Mouse (Mus musculus) adrenal gland, postnatal 25 days (tissue): ENCODE measurements around the gene Lrrc4c. TPM values are rescaled to one million over a fixed set of nuclear protein-coding genes. Genes with fewer than 3 reads are reported as not detected.

ENCODE experiments used
- DNase-seq: peaks from one replicate; pipeline ENCODE4 v3.0.0; 2021; ENCODE audit warnings: mixed read lengths
- total RNA-seq: library from RNA; stranded (reverse); gene quantifications from 2 replicates; pipeline ENCODE4 v1.2.3, GENCODE M21; 2021

Gene Lrrc4c
- total RNA-seq, 1 experiment from 2014 or later, result 3.8 TPM

GRCm38 (mm10) chr2:96853797-96854196 lies 535.8 kb downstream of the Lrrc4c start:
- no peak for DNase-seq

DNA sequence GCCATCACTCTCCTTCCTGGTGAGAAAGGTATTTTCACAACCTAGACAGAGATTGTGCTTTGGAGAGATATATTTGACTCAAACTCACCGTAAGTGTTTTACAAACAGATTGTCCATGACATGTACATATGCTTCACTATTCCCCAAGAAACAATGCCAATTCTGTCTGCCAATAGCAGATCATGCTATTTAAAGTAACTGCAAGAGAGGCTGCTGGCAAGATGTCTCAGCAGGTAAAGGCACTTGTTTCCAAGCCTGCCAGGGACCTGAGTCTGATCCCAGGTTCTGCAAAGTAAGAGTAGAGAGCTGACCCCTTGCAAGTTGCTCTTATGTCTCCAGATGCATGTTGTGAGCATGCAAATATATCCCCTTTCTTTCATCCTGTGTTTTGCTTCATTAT lies 558.1 kb downstream of the Lrrc4c start:
- no peak for DNase-seq

GRCm38 (mm10) chr2:96949531-96949930 lies 631.6 kb downstream of the Lrrc4c start:
- no peak for DNase-seq

DNA sequence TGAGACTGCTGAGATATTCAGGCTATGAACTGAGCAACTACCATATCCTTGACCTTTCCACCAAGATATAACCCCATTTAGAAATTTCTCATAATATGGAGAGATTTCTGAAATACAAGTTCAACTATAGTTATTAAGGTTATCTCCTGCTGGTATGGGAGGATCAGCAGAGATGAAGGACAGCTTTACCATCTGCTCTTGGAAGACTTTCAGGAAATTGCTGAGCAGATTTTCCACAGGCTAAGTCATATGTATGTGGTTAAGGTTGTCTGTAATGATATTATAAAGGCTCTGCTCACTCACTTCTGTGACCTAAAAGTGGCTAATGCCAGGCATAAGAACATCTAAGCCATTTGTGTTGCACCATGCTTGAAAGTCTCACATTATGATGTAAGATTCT lies 681.6 kb downstream of the Lrrc4c start:
- DNase-seq, result no peak

GRCm38 (mm10) chr2:97018319-97018718 lies 700.4 kb downstream of the Lrrc4c start:
- no peak for DNase-seq

DNA sequence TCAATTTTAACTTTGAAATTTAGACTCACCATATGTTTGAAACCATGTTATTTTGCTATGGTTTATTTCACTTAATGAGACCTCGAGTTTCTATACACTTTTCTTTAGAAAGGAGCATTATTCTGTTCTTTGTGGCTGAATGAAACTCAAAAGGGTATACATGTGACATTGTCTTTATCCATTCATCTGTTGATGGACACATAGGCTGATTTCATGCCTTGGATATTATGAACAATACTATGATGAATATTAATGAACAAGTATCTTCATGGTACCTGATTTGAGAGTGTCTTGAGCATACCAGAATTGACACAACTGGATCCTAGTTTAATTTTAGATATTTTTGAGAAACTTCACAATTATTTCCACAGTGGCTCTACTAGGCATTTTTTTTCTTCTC lies 709.0 kb downstream of the Lrrc4c start:
- DNase-seq, result no peak

DNA sequence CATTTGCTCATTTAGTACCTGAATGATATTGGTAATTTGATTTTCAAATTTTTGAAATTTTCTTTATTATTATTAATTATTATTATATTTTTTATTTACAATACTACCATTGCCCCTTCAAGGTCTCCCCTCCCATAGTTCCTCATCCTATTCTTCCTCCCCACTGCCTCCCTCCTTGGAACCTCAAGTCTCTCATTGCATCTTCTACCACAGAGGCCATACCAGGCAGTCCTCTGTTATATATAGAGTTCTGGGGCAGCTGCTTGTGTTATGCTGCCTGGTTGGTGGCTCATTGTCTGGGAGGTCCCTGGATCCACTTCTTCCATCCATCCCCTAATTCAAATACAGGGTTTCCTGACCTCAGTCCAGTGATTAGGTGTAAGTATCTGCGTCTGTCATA lies 709.6 kb downstream of the Lrrc4c start:
- no peak for DNase-seq

DNA sequence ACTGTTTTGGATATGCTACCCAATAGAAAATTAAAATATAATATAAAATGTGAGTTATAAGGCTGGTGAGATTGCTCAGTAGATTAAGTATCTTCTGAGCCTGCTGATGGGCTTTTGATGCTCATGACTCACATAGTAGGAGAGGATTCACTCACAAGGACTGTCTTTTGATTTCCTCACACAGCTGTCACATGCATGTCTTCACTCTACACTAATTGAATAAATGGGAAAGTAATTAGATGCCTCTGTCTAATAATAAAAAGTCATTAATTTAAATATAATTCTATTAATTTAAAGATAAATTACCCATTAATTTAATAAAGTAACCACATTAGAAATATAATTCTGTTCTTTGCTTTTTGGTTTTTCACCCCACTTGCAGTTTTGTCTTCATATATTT lies 718.4 kb downstream of the Lrrc4c start:
- DNase-seq, result no peak

GRCm38 (mm10) chr2:97037024-97037814 lies 719.2 kb downstream of the Lrrc4c start:
- DNase-seq, result no peak

- no peak for DNase-seq
These were observed 726.0 kb downstream of the Lrrc4c start for GRCm38 (mm10) chr2:97044016-97044415.

DNA sequence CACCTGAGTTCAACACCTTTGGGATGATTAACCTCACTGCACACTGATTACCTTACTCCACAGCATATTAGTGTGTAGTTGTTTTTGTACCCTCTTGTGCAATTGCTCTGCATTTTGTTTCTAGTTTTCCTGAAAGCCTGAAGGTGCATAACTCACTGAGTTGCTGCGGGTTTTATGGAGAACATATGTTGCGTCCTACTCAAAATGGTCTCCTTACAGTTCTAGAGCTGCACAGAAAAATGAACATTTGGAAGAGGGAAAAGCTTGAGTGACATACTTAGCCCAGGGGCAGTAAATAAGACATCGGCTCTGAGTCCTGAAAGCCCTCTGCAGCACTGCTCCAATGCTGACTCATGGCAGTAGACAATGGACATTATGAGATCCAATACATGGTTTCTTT lies 727.7 kb downstream of the Lrrc4c start:
- DNase-seq, result no peak

- DNase-seq, result no peak
These were observed 762.2 kb downstream of the Lrrc4c start for GRCm38 (mm10) chr2:97080156-97080555.

DNA sequence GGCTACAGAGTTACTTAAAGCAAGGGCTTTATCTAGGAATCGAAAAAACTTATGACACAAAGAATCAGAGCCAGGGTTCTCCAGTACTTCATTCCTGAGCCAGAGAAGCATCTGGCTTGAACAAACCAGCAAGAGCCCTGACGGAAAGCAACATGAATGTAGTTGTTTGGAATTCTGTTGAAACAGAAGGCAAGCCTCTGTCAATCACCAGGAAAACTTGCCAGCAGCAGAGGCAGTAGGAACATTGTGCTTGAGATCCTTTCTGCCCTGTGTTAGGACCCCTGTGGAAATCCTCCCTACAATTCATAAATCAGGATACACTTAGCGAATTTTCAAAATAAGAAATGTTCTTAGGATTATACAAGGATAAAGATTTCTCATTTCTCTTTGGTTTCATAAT lies 780.0 kb downstream of the Lrrc4c start:
- no peak for DNase-seq

GRCm38 (mm10) chr2:97103398-97104162 lies 785.6 kb downstream of the Lrrc4c start:
- no peak for DNase-seq

- DNase-seq, result no peak
These were observed 806.3 kb downstream of the Lrrc4c start for GRCm38 (mm10) chr2:97124246-97124645.

GRCm38 (mm10) chr2:97138454-97138853 lies 820.5 kb downstream of the Lrrc4c start:
- DNase-seq, result no peak

DNA sequence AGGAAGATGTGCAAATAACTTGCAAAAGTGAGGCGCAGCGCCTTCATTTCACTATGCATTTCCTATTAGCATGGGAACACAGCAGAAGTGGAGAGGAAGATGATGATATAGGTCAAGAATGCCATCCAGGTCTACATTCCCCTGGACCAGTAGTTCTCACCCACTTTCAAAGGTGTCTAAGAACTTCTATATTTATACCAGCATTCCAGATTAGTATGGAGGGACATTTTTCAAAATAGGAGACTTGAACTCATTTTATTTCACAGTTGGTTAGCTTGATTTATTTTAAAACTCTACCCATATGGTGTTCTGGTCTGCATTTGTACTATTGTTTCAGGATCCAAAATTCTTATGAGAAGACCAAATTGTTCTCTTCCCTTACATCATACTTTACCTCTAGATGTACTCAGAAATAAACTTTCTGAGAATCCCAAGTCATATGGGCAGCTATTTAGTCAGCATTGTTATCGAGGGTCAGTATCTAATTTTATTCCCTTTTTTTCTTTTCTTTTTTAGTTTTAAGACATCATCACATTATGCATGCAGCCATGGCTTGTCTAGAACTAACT lies 833.7 kb downstream of the Lrrc4c start:
- no peak for DNase-seq

DNA sequence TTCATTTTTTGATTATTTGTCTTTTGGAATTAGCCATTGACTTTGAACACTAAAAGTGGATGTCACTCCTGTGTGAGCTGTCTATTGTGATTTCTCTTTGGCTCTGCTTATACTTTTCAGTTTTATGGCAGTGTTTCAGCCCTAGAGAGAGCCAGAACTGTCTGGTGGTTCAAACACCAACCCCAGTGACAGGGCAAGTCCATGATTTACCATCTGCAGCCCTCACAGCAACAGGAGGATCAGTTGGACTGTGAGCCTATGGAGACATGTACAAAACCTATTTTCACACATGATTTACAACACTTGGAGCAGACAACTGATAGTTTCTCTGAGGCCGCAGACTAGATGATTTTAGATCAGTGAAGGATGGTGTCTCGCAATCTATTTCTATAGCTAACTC lies 847.8 kb downstream of the Lrrc4c start:
- DNase-seq, result no peak

DNA sequence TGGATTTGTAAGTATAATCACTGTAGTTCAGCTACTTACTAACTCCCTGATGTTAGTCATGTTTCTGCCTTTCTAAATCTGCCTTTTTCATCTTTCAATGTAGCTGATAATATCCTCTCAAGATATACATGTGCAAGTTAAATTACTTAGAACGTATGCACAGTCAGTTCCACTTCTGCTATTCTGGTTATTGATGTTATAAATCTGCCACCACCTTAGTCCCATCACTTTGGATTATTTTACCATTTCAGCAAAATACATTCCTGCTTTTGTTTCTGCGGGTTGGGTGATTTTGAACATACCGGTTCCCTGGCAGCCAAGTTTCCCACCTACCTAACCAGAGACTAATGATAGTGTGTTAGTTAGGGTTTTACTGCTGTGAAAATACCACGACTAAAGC lies 860.4 kb downstream of the Lrrc4c start:
- no peak for DNase-seq

GRCm38 (mm10) chr2:97196968-97197606 lies 879.1 kb downstream of the Lrrc4c start:
- no peak for DNase-seq

GRCm38 (mm10) chr2:97232966-97233365 lies 915.0 kb downstream of the Lrrc4c start:
- no peak for DNase-seq

- DNase-seq, result no peak
These were observed 916.1 kb downstream of the Lrrc4c start for GRCm38 (mm10) chr2:97234074-97234473.

GRCm38 (mm10) chr2:97274651-97275050 lies 956.7 kb downstream of the Lrrc4c start:
- no peak for DNase-seq
